Mouse (Mus musculus) neural tube, embryonic 11.5 days (tissue): ENCODE results near the gene Apeh. TPM values are rescaled to one million over a fixed set of nuclear protein-coding genes. Genes with fewer than 3 reads are reported as not detected.

ENCODE experiments used
- ATAC-seq: fragments of 200-750 bp; cut with Nextera tagmentation; 2 replicates; pipeline ENCODE4 v1.8.0; 2017; ENCODE audit warnings: moderate number of reproducible peaks, mild to moderate bottlenecking, moderate TSS enrichment, moderate library complexity; ENCODE audit not compliant: insufficient read depth, low FRiP score, low TSS enrichment
- DNase-seq: peaks from one replicate; pipeline ENCODE4 v3.0.0-alpha.2; 2015; ENCODE audit warnings: low spot score
- H3K27ac ChIP-seq: fragments of 300-500 bp; sonication (generic); 2 replicates; pipeline ENCODE4 v1.5.1; 2014; ENCODE audit warnings: low read depth, mild to moderate bottlenecking, low read length
- H3K27me3 ChIP-seq: fragments of 300-500 bp; sonication (generic); 2 replicates; pipeline ENCODE4 v1.6.1; 2014; ENCODE audit warnings: mild to moderate bottlenecking, low read length, mixed read lengths; ENCODE audit not compliant: control insufficient read depth, insufficient read depth
- H3K36me3 ChIP-seq: fragments of 300-500 bp; sonication (generic); 2 replicates; pipeline ENCODE4 v1.6.1; 2014; ENCODE audit warnings: mild to moderate bottlenecking, low read length, moderate library complexity, mixed read lengths; ENCODE audit not compliant: control insufficient read depth, insufficient read depth
- H3K4me1 ChIP-seq: fragments of 300-500 bp; sonication (generic); 2 replicates; pipeline ENCODE4 v1.6.1; 2014; ENCODE audit warnings: low read length, mixed read lengths; ENCODE audit not compliant: control insufficient read depth, insufficient read depth
- H3K4me2 ChIP-seq: fragments of 300-500 bp; sonication (generic); 2 replicates; pipeline ENCODE4 v1.6.1; 2014; ENCODE audit warnings: low read depth, mild to moderate bottlenecking, moderate library complexity
- H3K4me3 ChIP-seq: fragments of 300-500 bp; sonication (generic); 2 replicates; pipeline ENCODE4 v1.5.1; 2014; ENCODE audit warnings: low read depth, low read length
- H3K9ac ChIP-seq: fragments of 300-500 bp; sonication (generic); 2 replicates; pipeline ENCODE4 v1.6.1; 2014; ENCODE audit warnings: mild to moderate bottlenecking, low read length
- H3K9me3 ChIP-seq: fragments of 300-500 bp; sonication (generic); 2 replicates; pipeline ENCODE4 v1.6.1; 2016; ENCODE audit warnings: low read length; ENCODE audit not compliant: control insufficient read depth
- whole genome bisulfite sequencing: fragments of 180-500 bp; shearing (Covaris S2); extraction: QIAGEN DNeasy Blood & Tissue Kit; methylation state at CpG from one replicate; pipeline ENCODE4 v1.1.7; 2014; 5-methylcytosine and 5-hydroxymethylcytosine counted together
- polyA plus RNA-seq: library from polyadenylated mRNA; unstranded; fragments of >200 nt; fragmentation: Nextera tagmentation; extraction: Ambion mirVana; gene quantifications from 2 replicates; pipeline ENCODE4 v1.2.1, GENCODE M21; 2014

The Apeh gene
- polyA plus RNA-seq = 54.3 and 62.7 TPM in 2 replicates

GRCm38 (mm10) chr9:108094184-108094941 lies at the start of gene Apeh:
Gene Apeh (minus strand): TSS chr9:108094606.
- peaks cover 10% of the 10 kb centered on the region for H3K4me1 ChIP-seq
- H3K27me3 ChIP-seq = no peaks in the 10 kb centered on the region
- ATAC-seq (peak; percentile 92), DNase-seq (peak; percentile 96)
- H3K4me2 ChIP-seq = peak within 1 kb of the TSS; percentile 92
- peak within 1 kb of the TSS; percentile 74 for H3K9ac ChIP-seq
- under 1% methylated on average over 51 of the region's 52 CpGs for WGBS
- H3K4me3 ChIP-seq = peak within 1 kb of the TSS; percentile 76
- H3K27ac ChIP-seq = no peak within 1 kb of the TSS
- H3K9me3 ChIP-seq = no peaks in the 10 kb centered on the region
- H3K36me3 ChIP-seq = peaks cover 9% of the 10 kb centered on the region

- Histone ChIP-seq H3K4me3 (no peak overlapping the region), H3K4me2 (no peak overlapping the region), H3K36me3 (no peaks in the 10 kb centered on the region; the same call in 1 of the 2 replicates), H3K4me1 (no peaks in the 10 kb centered on the region), H3K27ac (no peak overlapping the region), H3K27me3 (no peaks in the 10 kb centered on the region), H3K9ac (no peak overlapping the region), H3K9me3 (no peaks in the 10 kb centered on the region)
- 92% methylated on average over 2 of the region's 2 CpGs for WGBS
- ATAC-seq (no peak), DNase-seq (no peak)
These were observed 49.1 kb upstream of the Apeh start for GRCm38 (mm10) chr9:108143470-108143869.

- Histone ChIP-seq H3K9me3 (no peaks in the 10 kb centered on the region), H3K36me3 (no peaks in the 10 kb centered on the region; the same call in 1 of the 2 replicates), H3K27me3 (no peaks in the 10 kb centered on the region), H3K4me2 (no peak overlapping the region), H3K9ac (no peak overlapping the region), H3K4me3 (no peak overlapping the region), H3K27ac (no peak overlapping the region), H3K4me1 (no peaks in the 10 kb centered on the region)
- ATAC-seq (no peak), DNase-seq (no peak)
- 86% methylated on average over 10 of the region's 10 CpGs for WGBS
These were observed 47.0 kb upstream of the Apeh start for GRCm38 (mm10) chr9:108141387-108141786.

GRCm38 (mm10) chr9:108139963-108140695 lies 45.7 kb upstream of the Apeh start:
- 79% methylated on average over 7 of the region's 7 CpGs for WGBS
- no peaks in the 10 kb centered on the region for H3K4me1 ChIP-seq

GRCm38 (mm10) chr9:108139169-108139962 lies 45.0 kb upstream of the Apeh start:
- WGBS = 84% methylated on average over 17 of the region's 17 CpGs
- no peaks in the 10 kb centered on the region for H3K27me3 ChIP-seq
- no peak for DNase-seq
- H3K9me3 ChIP-seq = no peaks in the 10 kb centered on the region
- no peak overlapping the region for H3K4me3 ChIP-seq
- no peak overlapping the region for H3K9ac ChIP-seq
- H3K4me2 ChIP-seq = no peak overlapping the region
- no peak for ATAC-seq
- H3K27ac ChIP-seq = no peak overlapping the region
- no peaks in the 10 kb centered on the region for H3K4me1 ChIP-seq
- H3K36me3 ChIP-seq = no peaks in the 10 kb centered on the region; the same call in 1 of the 2 replicates

More at GRCm38 (mm10) chr9:108139963-108140695, 45.7 kb upstream of the Apeh start:
- H3K27ac ChIP-seq = no peak overlapping the region
- H3K4me3 ChIP-seq = no peak overlapping the region
- DNase-seq = no peak
- no peaks in the 10 kb centered on the region for H3K9me3 ChIP-seq
- no peaks in the 10 kb centered on the region for H3K27me3 ChIP-seq
- H3K36me3 ChIP-seq = no peaks in the 10 kb centered on the region; the same call in 1 of the 2 replicates
- ATAC-seq = no peak
- H3K4me2 ChIP-seq = no peak overlapping the region
- H3K9ac ChIP-seq = no peak overlapping the region

- no peaks in the 10 kb centered on the region for H3K9me3 ChIP-seq
- no peaks in the 10 kb centered on the region; the same call in 1 of the 2 replicates for H3K36me3 ChIP-seq
- no peak overlapping the region for H3K27ac ChIP-seq
- no peak overlapping the region for H3K4me2 ChIP-seq
- no peak overlapping the region for H3K4me3 ChIP-seq
- no peaks in the 10 kb centered on the region for H3K4me1 ChIP-seq
- WGBS = 84% methylated on average over 6 of the region's 6 CpGs
- DNase-seq = no peak
- ATAC-seq = no peak
- no peaks in the 10 kb centered on the region for H3K27me3 ChIP-seq
- H3K9ac ChIP-seq = no peak overlapping the region
These were observed 43.7 kb upstream of the Apeh start for GRCm38 (mm10) chr9:108138118-108138517.

DNA sequence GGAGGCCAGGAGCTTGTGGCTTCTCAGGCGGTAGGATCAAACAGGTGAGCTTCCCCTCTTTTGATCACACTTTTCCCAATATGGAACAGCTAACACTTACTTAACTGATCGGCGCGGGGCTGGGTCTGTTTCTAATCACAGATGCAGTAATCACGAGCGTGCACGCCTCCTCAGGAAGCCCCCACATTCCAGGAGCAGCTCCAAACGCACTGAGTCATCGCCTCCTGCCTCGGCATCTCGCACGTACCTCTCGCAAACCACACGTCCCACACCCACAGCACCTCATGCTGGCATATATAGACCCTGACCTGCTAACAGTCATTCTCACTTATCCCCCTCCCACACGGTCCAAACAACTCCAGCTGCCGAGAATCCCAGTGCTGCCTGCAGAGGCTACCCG lies 43.1 kb upstream of the Apeh start:
- Histone ChIP-seq H3K36me3 (no peaks in the 10 kb centered on the region; the same call in 1 of the 2 replicates), H3K9ac (no peak overlapping the region), H3K27me3 (no peaks in the 10 kb centered on the region), H3K4me1 (no peaks in the 10 kb centered on the region), H3K27ac (no peak overlapping the region), H3K4me3 (no peak overlapping the region), H3K9me3 (no peaks in the 10 kb centered on the region), H3K4me2 (no peak overlapping the region)
- ATAC-seq (no peak), DNase-seq (no peak)
- 59% methylated on average over 17 of the region's 17 CpGs for WGBS

- Histone ChIP-seq H3K36me3 (no peaks in the 10 kb centered on the region; the same call in 1 of the 2 replicates), H3K4me2 (no peak overlapping the region), H3K27ac (no peak overlapping the region), H3K27me3 (no peaks in the 10 kb centered on the region), H3K9ac (no peak overlapping the region), H3K4me3 (no peak overlapping the region), H3K4me1 (no peaks in the 10 kb centered on the region), H3K9me3 (no peaks in the 10 kb centered on the region)
- no peak for DNase-seq
- ATAC-seq = no peak
- 89% methylated on average over 6 of the region's 6 CpGs for WGBS
These were observed 42.6 kb upstream of the Apeh start for GRCm38 (mm10) chr9:108136930-108137462.
